In genomic region chr2:158216510-158216909, GRCm38 (mm10) we compare ENCODE assay signal across 21 mouse cellular contexts. TPM values are rescaled to one million over a fixed set of nuclear protein-coding genes. Genes with fewer than 3 reads are reported as not detected.
A peak's percentile ranks its signal among the peaks of the same experiment; 100 is the strongest.
DNase-seq lines count a peak whose midpoint lies in the region; ATAC-seq and TF ChIP-seq lines count a peak whose summit lies in the region.
"Had no signal": no experiment of that assay in that cellular context is flagged by ENCODE, and none has a peak within 500 bp of the region (broad histone marks: within the 10 kb centered on the region; RNA-seq: fewer than 3 reads in every experiment).

No protein-coding gene starts in this region.

- no peak for TF ChIP-seq EP300 in stomach, postnatal 0 days (optimal IDR thresholded peaks at IDR 0.05)

- DNase-seq in heart, adult 9 months (ENCODE audit: low spot score in 2 of 2), result peak; percentile 56 to 66
- DNase-seq in heart, adult 8-10 months (ENCODE audit: low spot score), result no peak
- peak; percentile 59 for DNase-seq in kidney, postnatal 10 days
- DNase-seq in kidney, adult 11 months, result no peak
- DNase-seq in stomach, postnatal 0 days (ENCODE audit: low spot score), result no peak
- no peak for DNase-seq in natural killer cell, adult 2 months (ENCODE audit: low spot score in 2 of 2)
- DNase-seq: cerebellum, adult 11 months; forebrain, postnatal 0 days; gastrocnemius, postnatal 10 days; kidney, adult 9 months; lung, postnatal 36 days had no signal

- peak overlapping the region; percentile 23; the same call in 1 of the 2 replicates for H3K27ac ChIP-seq in stomach, embryonic 15.5 days
- no peak overlapping the region for H3K27ac ChIP-seq in stomach, postnatal 0 days (replicated peaks)
- H3K27ac ChIP-seq: embryonic facial prominence, embryonic 12.5 days; liver, embryonic 14.5 days; midbrain, embryonic 12.5 days had no signal

- no peak overlapping the region for H3K4me2 ChIP-seq in stomach, embryonic 15.5 days
- H3K4me2 ChIP-seq in stomach, postnatal 0 days (replicated peaks; ENCODE audit: low read depth), result no peak overlapping the region
- H3K4me2 ChIP-seq: embryonic facial prominence, embryonic 12.5 days; midbrain, embryonic 12.5 days had no signal

- 78% methylated on average over 8 of the region's 8 CpGs for WGBS in stomach, embryonic 15.5 days
- WGBS in stomach, postnatal 0 days, result 69% methylated on average over 8 of the region's 8 CpGs

- H3K4me1 ChIP-seq in stomach, embryonic 15.5 days, result peaks cover 7% of the 10 kb centered on the region
- no peaks in the 10 kb centered on the region for H3K4me1 ChIP-seq in stomach, postnatal 0 days (replicated peaks; ENCODE audit: control insufficient read depth, insufficient read depth)

- no peaks in the 10 kb centered on the region for H3K36me3 ChIP-seq in stomach, embryonic 15.5 days
- no peaks in the 10 kb centered on the region for H3K36me3 ChIP-seq in stomach, postnatal 0 days (ENCODE audit: control insufficient read depth, insufficient read depth, low read length)
- H3K36me3 ChIP-seq: embryonic facial prominence, embryonic 12.5 days; midbrain, embryonic 12.5 days had no signal

- H3K9me3 ChIP-seq in stomach, embryonic 15.5 days, result no peaks in the 10 kb centered on the region
- no peaks in the 10 kb centered on the region for H3K9me3 ChIP-seq in stomach, postnatal 0 days (ENCODE audit: control insufficient read depth, low read length)
- H3K9me3 ChIP-seq: embryonic facial prominence, embryonic 12.5 days; midbrain, embryonic 12.5 days had no signal

- no peak overlapping the region for H3K9ac ChIP-seq in stomach, embryonic 15.5 days
- H3K9ac ChIP-seq in stomach, postnatal 0 days (ENCODE audit: low read length), result no peak overlapping the region
- H3K9ac ChIP-seq: embryonic facial prominence, embryonic 12.5 days; forebrain, postnatal 0 days; liver, embryonic 14.5 days; midbrain, embryonic 12.5 days had no signal

- TF ChIP-seq CTCF in stomach, postnatal 0 days (IDR thresholded peaks at IDR 0.05; ENCODE audit: low read depth), result no peak

- no peaks in the 10 kb centered on the region for H3K27me3 ChIP-seq in stomach, embryonic 15.5 days (replicated peaks)
- H3K27me3 ChIP-seq in stomach, postnatal 0 days (ENCODE audit: control insufficient read depth, insufficient read depth, low read length), result no peaks in the 10 kb centered on the region
- H3K27me3 ChIP-seq: embryonic facial prominence, embryonic 12.5 days had no signal

- H3K4me3 ChIP-seq in stomach, embryonic 15.5 days (replicated peaks), result no peak overlapping the region
- H3K4me3 ChIP-seq in stomach, postnatal 0 days (ENCODE audit: low read depth, low read length), result no peak overlapping the region
- H3K4me3 ChIP-seq: embryonic facial prominence, embryonic 12.5 days; midbrain, embryonic 12.5 days; myocyte had no signal

- ATAC-seq in stomach, embryonic 15.5 days (ENCODE audit: insufficient read depth, low FRiP score, low read depth), result no peak
- no peak for ATAC-seq in stomach, postnatal 0 days (ENCODE audit: low FRiP score, low TSS enrichment)
- ATAC-seq: forebrain, postnatal 0 days had no signal

RNA-seq across cellular contexts. Expression of gene D630003M21Rik, which starts 12.5 kb away (rescaled TPM):
- 1 to 10 TPM; 4.7 to 6.3 (median 5.5) TPM for total RNA-seq in heart, adult 8-10 months (2022)
- polyA plus RNA-seq in stomach, embryonic 15.5 days (2015; fragmentation: Nextera tagmentation; extraction: Ambion mirVana), result 3.8 TPM in 2 replicates
- 1.7 TPM in 2 replicates for polyA plus RNA-seq in stomach, postnatal 0 days (2015; fragmentation: Nextera tagmentation; extraction: Ambion mirVana)
- total RNA-seq: common myeloid progenitor, adult 5-6 weeks had no signal

RNA-seq across cellular contexts. Expression of gene Bpi, which starts 41.4 kb away (rescaled TPM):
- total RNA-seq in heart, adult 8-10 months (2022), result not detected
- not detected in 2 replicates for polyA plus RNA-seq in stomach, embryonic 15.5 days (2015; fragmentation: Nextera tagmentation; extraction: Ambion mirVana)
- not detected in 2 replicates for polyA plus RNA-seq in stomach, postnatal 0 days (2015; fragmentation: Nextera tagmentation; extraction: Ambion mirVana)
- total RNA-seq: common myeloid progenitor, adult 5-6 weeks; forebrain, postnatal 0 days; gastrocnemius, postnatal 10 days had no signal
- polyA plus RNA-seq: embryonic facial prominence, embryonic 12.5 days; forebrain, postnatal 0 days; heart, postnatal 0 days; limb, embryonic 11.5 days; liver, embryonic 14.5 days; midbrain, embryonic 12.5 days; myocyte; spleen, adult 2 months; urinary bladder, adult 2 months had no signal

Comparison
In these comparisons a context has a peak if more than half of its experiments do, and no peak if none do; other contexts are left out.
1. DNase-seq: peak in heart, adult 9 months (2 of 2) and kidney, postnatal 10 days (single experiment); none in heart, adult 8-10 months (single experiment), kidney, adult 11 months (single experiment), stomach, postnatal 0 days (single experiment) and natural killer cell, adult 2 months (0 of 2).